Mouse (Mus musculus) Patski (cell line): ENCODE data around the gene Cavin3. TPM values are rescaled to one million over a fixed set of nuclear protein-coding genes. Genes with fewer than 3 reads are reported as not detected.

Experiments used
- ATAC-seq: fragments of 100-300 bp; one replicate; pipeline ENCODE4 v1.8.0; 2021
- CTCF ChIA-PET: fragments of 350-600 bp; sonication (Branson Sonifier 250); formaldehyde crosslinking; loops from one replicate; lab custom pipeline; 2022; ENCODE audit warnings: inconsistent platforms; lab: Charles Lee
- POLR2A ChIA-PET: fragments of 350-600 bp; sonication (Branson Sonifier 250); formaldehyde crosslinking; loops from one replicate; lab custom pipeline; 2022; ENCODE audit warnings: antibody characterized with exemption, inconsistent platforms; lab: Charles Lee
- DNase-seq: peaks from one replicate; pipeline ENCODE4 v3.0.0-alpha.2; 2011; ENCODE audit warnings: low read depth, low spot score
- H3K27me3 ChIP-seq: fragments of 371-371 bp; one replicate; pipeline ENCODE4 v1.5.1; 2021
- CTCF ChIP-seq: fragments of 100-300 bp; IDR thresholded peaks from one replicate; pipeline ENCODE4 v1.5.1; 2021
- in situ Hi-C: fragments of 300-500 bp; cut with MboI; formaldehyde crosslinking; loops from 3 replicates; pipeline ENCODE4 v1.11.1; 2018; ENCODE audit warnings: low pct_unique_long_range_greater_than_20kb, mixed read lengths
- polyA plus RNA-seq: library from polyadenylated mRNA; unstranded; gene quantifications from one replicate; pipeline ENCODE4 v1.2.3, GENCODE M21; 2021

Cavin3 gene
- polyA plus RNA-seq: 7.6 TPM

DNA sequence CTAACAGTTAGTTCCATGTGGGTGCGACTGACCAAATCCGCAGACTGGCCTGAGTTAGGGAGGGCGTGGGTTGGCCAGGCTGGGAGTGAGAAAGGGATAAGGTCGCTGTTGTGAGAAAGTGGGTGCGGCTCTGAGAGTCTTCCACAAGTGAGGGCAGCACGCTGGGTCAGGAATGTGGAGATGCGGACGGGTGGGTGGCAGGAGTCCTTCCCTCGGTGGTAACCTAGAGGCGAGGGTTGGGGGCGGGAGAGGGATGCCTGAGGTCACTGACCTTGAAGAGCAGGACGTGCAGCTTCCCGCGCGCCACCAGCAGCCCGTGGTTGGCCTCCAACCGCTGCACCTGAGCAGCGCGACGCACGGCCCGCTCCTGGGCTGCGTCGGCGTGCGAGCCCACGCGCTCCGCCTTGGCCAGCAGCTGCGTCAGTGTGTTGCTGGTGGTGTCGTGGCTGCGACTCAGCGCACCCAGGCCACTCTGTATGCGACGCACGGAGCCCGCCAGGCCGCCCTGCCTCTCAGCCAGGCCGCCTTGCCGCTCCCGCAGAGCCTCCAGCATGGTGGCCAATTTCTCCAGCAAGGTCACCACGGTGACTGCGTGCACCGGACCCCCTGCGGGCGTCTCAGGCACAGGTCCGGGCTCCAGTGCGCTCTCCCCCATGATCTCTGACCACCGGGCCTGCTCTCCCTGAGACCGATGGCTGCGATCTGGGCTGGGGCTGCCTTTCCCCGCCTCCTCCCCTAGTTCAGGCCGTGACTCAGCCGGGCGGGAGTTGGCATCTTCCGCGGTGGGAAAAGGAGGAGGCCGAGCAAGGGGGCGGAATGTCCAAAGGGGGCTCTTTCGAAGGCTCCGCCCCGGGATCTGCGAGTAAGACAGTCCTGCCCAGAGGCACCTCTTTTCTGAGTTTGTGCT lies at the start of gene Cavin3:
TSS of gene Cavin3 (minus strand) at position 796 of the 907 bp plus-strand sequence.
- CTCF ChIA-PET: interaction anchor here (1.1 to 1.4 kb wide), 2 partner anchors 9 to 21 kb away, joined by 3 read pairs; no protein-coding TSS in a partner anchor
- DNase-seq: no peak
- in situ Hi-C loops: no loop called here
- POLR2A ChIA-PET: no interaction called here
- peak; percentile 31 for ATAC-seq
- no peak for TF ChIP-seq CTCF
- H3K27me3 ChIP-seq: no peaks in the 10 kb centered on the region

DNA sequence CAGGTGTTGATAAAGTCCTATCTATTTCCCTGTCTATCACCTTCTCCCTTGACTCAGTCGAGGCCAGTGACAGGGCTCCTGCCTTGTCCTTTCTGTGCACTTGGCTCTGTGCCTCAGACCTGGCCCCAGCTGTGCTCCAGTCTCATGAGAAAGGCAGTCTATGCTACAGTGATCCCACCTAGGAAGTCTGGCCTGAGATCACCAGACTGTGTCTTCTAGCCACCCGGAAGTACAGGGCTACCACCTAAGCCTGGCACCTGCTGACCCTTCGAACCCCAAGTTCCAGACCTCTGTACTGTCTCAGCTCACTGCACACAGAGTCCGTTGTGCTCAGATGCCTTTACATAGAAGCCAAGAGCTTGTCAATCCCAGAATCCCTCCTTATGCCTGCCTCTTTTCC lies 46.0 kb upstream of the Cavin3 start:
- in situ Hi-C loops: no loop called here
- TF ChIP-seq CTCF: no peak
- POLR2A ChIA-PET: no interaction called here
- no peak for DNase-seq
- no peak for ATAC-seq
- CTCF ChIA-PET: interaction anchor here (0.8 to 3.2 kb wide), 9 partner anchors 9 to 129 kb away, joined by 3 to 15 read pairs (median 7); partner anchors contain the start of gene Fam160a2
- no peaks in the 10 kb centered on the region for H3K27me3 ChIP-seq

- no peaks in the 10 kb centered on the region for H3K27me3 ChIP-seq
- ChIA-PET POLR2A (no interaction called here), CTCF (interaction anchor here (0.5 to 3.2 kb wide), 15 partner anchors 9 to 485 kb away, joined by 3 to 15 read pairs (median 5); partner anchors contain the start of gene Fam160a2)
- in situ Hi-C loops: no loop called here
- ATAC-seq: peak; percentile 90
- DNase-seq: no peak
- TF ChIP-seq CTCF: peak; percentile 73
Measured at GRCm38 (mm10) chr7:105527306-105527937, 45.3 kb upstream of the Cavin3 start.

- in situ Hi-C loops: loop anchor here (5.0 to 25.0 kb wide), 2 partner anchors 267 to 1312 kb away; partner anchors contain the start of gene Trim6
- ChIA-PET CTCF (interaction anchor here (1.0 kb wide), 1 partner anchor 14 kb away, joined by 3 read pairs; no protein-coding TSS in a partner anchor), POLR2A (no interaction called here)
- TF ChIP-seq CTCF: no peak
- no peak for DNase-seq
- no peaks in the 10 kb centered on the region for H3K27me3 ChIP-seq
- no peak for ATAC-seq
Measured at GRCm38 (mm10) chr7:105524222-105524621, 42.1 kb upstream of the Cavin3 start.

GRCm38 (mm10) chr7:105520201-105520600 lies 38.1 kb upstream of the Cavin3 start:
- CTCF ChIA-PET: interaction anchor here (1.3 to 2.2 kb wide), 2 partner anchors 10 to 42 kb away, joined by 5 to 11 read pairs; no protein-coding TSS in a partner anchor
- ATAC-seq: no peak
- TF ChIP-seq CTCF: no peak
- DNase-seq: no peak
- POLR2A ChIA-PET: no interaction called here
- H3K27me3 ChIP-seq: no peaks in the 10 kb centered on the region
- in situ Hi-C loops: loop anchor here (5.0 to 25.0 kb wide), 2 partner anchors 263 to 1308 kb away; partner anchors contain the start of gene Trim6

DNA sequence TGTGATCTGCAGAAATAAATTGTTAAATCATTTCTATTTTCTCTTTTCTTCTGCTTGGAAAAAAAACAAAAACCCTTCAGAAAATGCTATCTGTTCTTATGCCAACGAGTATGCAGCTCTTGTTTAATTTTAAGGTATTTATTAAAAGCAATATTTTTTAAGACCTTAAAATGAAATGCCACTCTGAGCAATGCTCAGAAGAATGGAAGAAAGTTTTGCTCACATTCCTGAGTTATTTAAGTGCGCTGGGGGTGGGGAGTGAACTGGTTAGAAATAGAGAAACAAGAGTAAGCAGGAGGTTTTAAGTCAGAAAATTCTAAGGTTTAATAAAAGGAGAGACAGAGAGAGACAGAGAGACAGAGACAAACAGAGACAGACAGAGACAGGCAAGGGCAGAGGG lies 37.7 kb upstream of the Cavin3 start:
- ATAC-seq: no peak
- CTCF ChIA-PET: interaction anchor here (1.3 to 2.2 kb wide), 3 partner anchors 10 to 108 kb away, joined by 5 to 11 read pairs (median 7); no protein-coding TSS in a partner anchor

GRCm38 (mm10) chr7:105519336-105519735 lies 37.2 kb upstream of the Cavin3 start:
- ChIA-PET CTCF (interaction anchor here (1.3 to 2.2 kb wide), 3 partner anchors 11 to 108 kb away, joined by 5 to 11 read pairs (median 7); no protein-coding TSS in a partner anchor), POLR2A (no interaction called here)
- no peaks in the 10 kb centered on the region for H3K27me3 ChIP-seq
- in situ Hi-C loops: loop anchor here (5.0 to 25.0 kb wide), 2 partner anchors 112 to 1307 kb away; partner anchors contain the start of gene Trim6
- DNase-seq (no peak), ATAC-seq (peak; percentile 56)
- no peak for TF ChIP-seq CTCF

More for the DNA sequence above, 37.7 kb upstream of the Cavin3 start:
- in situ Hi-C loops: loop anchor here (5.0 to 25.0 kb wide), 3 partner anchors 112 to 1307 kb away; partner anchors contain the start of gene Trim6
- POLR2A ChIA-PET: no interaction called here
- H3K27me3 ChIP-seq: no peaks in the 10 kb centered on the region
- no peak for TF ChIP-seq CTCF
- DNase-seq: no peak

DNA sequence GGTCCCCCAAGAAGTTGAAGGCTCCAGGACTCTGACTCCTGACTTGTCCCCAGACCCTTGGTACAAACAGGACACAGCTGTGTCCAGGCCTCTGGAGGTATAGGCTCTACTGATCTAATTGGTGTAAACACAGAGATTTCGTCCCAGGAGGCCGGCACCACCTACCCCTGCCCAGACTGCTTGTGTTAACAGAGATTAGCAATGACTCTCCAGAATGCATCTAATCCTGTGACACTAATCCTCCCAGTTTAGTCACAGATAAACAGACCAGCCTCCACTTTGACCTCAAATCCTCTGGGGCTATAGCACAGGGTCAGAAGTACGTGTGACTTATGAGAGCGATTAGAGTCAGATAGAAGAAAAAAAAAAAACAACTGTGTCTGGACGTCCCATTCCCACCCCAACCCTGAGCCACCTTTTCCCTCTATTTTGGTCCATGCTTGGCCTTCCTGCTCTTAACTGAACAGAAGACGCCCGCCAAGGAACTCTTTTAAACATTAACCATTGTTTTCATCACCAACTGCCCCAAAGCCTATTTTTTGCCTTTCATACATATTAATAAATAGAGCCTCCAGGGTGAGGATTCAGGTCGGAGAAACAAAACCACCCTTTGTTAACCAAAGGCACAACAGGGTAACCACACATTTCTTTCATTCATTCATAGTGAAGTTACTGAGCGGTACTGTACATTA lies 34.7 kb upstream of the Cavin3 start:
- DNase-seq: no peak
- POLR2A ChIA-PET: no interaction called here
- ATAC-seq: peak; percentile 45
- no peaks in the 10 kb centered on the region for H3K27me3 ChIP-seq
- TF ChIP-seq CTCF: no peak
- in situ Hi-C loops: loop anchor here (5.0 to 25.0 kb wide), 2 partner anchors 110 to 1305 kb away; partner anchors contain the start of gene Trim6
- CTCF ChIA-PET: interaction anchor here (1.2 to 3.0 kb wide), 7 partner anchors 8 to 116 kb away, joined by 3 to 15 read pairs (median 4); partner anchors contain the start of gene Fam160a2

DNA sequence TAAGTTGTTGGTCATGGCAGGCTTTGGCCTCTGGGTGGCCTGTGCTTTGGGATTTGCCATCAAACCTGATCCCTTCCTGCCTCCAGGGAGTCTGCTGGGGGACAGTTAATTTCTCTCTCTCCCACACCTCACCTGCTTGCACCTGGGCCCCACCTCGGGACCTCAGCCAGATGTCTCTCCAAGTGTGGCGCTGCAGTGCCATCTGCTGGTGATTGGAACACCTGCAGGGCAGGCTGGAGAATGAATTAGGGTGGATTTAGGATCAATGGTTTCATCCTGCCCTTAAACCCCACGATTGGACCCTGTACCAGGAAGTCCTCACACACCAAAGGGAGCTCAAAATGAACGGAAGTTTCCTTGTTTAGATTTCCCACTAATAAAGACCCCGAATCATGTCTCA lies 33.1 kb upstream of the Cavin3 start:
- ChIA-PET CTCF (interaction anchor here (0.7 to 3.0 kb wide), 17 partner anchors 10 to 129 kb away, joined by 3 to 15 read pairs (median 4); partner anchors contain the start of gene Fam160a2), POLR2A (no interaction called here)
- DNase-seq (no peak), ATAC-seq (no peak)
- no peaks in the 10 kb centered on the region for H3K27me3 ChIP-seq
- in situ Hi-C loops: loop anchor here (5.0 to 25.0 kb wide), 2 partner anchors 108 to 1303 kb away; partner anchors contain the start of gene Trim6
- TF ChIP-seq CTCF: peak; percentile 86
